Mouse (Mus musculus): Measurements from ENCODE around the gene Spata13. TPM values are rescaled to one million over a fixed set of nuclear protein-coding genes. Genes with fewer than 3 reads are reported as not detected.
A peak's percentile ranks its signal among the peaks of the same experiment; 100 is the strongest.

Spata13 gene
- 10 to 100 TPM; 23.6 to 28.3 TPM for total RNA-seq (2021)
- long read RNA-seq, full-length matches to known transcripts: 1 of 14 reads
- long read RNA-seq, partial matches to known transcripts: 9 of 14 reads
- long read RNA-seq, other reads (novel, unspliced or antisense): 4 of 14 reads

DNA sequence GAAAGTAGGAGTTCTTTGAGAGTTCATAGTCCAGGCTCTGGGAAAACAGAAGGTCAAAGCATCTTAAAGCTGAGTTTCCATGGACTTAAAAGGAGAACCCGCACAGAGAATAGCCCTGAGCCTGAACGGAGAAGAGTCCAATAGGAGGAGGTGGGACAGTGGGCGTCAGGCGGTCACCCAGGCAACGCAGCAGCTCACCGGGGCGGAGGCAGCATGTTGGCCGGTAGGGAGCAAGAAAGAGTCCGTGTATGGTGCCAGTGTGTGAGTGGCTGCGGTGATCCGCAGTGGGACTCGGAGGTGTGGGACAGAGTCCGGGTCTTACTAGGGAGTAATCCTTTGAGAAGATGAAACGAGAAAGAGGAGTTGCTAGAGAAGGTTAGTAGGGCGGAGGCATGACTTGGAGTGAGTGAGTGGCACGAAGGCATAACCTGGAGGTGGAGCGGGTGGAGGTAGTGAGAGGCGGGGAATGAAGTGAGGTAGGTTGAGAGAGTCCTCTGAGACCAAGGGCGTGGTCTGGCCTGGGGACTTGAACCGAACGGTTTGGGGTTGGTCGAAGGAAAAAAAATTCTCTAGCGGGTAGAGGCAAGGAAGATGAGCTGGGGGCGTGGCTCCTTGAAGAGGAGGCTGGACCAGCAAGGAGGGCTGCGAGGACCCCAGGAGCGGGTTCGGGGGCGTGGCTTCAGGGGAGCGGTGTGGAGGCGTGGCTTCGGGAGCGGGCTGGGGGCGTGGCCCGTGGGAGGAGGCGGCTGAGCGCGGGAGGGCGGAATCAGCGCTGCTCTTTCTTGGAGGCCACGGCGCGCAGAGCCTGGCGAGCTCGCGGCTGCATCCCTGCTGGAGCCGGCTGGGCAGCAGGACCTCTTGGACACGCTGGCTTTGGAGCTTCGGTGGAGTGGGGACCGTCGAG lies at the start of gene Spata13:
Spata13 (plus strand) TSS at position 41 of the 904 bp plus-strand sequence.
- peak; percentile 33 to 62 for DNase-seq (ENCODE audit: low spot score in 2 of 2)

DNA sequence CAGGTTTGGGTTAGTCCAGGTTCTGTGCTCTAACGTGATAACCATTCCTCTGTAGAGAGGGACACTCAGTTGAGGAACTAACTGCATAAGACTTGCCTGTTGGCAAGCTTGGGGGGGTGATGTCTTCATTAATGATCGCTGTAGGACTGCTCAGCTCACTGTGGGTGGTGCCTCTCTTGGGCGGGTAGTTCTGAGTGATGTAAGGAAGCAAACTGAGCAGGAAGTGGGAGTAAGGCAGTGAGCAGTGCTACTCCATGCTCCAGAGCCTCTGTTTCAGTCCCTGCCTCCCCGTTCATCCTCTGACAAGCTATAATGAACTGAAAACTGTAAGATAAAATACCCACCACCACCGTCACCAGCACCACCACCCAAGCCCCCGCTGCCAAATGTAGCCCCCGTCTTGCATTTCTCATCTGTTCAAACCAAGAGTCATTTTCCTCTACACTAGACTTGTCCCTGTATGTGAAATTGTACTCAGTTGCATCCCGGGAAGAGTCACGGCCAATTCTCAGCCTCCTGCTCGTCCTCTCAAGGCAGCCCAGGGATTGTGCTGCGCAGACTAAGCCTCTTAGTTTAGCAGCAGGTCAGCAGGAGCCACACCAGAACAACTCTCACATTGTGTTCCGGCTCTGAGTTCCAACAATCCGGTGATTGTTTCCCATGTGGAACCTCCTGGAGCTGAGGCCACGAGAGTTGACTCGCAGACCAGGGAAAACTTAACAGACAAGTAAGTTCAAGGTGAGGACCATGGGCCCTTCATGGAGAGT lies 46.9 kb upstream of the Spata13 start:
- peak in 1 of 2 experiments; percentile 8 for DNase-seq (ENCODE audit: low spot score in 2 of 2)

DNA sequence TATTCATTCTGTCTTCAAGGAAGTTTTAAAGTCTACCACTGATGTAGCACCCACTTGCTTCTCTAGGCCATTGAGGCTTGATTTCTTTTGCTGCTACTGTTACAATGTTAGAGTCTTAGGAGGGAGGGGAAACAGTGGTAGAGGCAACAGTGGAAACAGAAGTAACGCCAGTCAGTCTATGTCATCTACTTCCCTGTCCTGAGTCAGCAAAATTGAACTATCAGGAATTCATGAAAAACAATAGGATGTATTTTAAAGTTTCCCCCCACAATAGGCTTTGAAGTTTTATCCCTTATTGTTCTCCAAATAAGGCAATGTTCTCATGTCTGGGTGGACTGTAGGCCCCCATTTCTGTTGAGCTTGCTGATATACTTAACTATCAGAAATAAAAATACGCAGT lies 44.8 kb upstream of the Spata13 start:
- no peak for DNase-seq (ENCODE audit: low spot score in 2 of 2)

DNA sequence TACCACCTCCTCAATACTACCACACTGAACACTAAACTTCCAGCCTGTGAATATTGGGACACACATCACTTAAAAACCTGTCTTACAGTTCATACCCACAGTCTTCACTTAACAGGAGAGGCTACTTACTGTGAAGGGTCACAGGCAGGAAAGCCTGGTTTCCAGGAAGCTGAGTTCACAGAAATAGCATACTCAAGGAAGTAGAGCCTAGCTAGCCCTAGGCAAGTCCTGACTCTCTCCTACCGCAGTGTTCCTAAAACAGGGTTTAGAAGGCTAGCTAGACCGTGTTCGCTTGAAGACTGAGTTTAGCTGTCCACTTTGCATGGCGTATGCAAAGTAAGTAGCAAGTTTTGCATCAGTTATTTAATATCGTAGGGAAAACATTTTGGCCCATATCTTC lies 41.5 kb upstream of the Spata13 start:
- DNase-seq (ENCODE audit: low spot score in 2 of 2): no peak

DNA sequence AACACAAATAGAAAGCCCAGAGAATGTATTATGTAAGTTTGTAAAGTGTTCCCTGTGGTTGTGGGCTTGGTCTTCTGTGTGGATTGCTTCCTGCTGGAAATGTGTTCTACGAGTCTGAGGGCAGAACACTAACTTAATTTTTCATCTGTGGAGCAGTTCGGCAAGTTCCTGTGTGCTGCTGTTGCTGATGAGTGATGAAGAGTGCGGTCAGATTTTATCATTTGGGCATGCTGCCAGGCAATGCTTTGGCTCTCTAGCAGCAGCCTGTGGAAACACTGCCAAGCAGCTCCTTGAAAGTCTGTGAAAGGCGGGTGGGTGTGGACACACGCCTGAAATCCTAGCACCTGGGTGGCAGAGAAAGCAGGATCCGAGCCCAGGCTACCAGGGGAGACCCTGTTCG lies 41.0 kb upstream of the Spata13 start:
- DNase-seq (ENCODE audit: low spot score in 2 of 2): peak in 1 of 2 experiments; percentile 39

DNA sequence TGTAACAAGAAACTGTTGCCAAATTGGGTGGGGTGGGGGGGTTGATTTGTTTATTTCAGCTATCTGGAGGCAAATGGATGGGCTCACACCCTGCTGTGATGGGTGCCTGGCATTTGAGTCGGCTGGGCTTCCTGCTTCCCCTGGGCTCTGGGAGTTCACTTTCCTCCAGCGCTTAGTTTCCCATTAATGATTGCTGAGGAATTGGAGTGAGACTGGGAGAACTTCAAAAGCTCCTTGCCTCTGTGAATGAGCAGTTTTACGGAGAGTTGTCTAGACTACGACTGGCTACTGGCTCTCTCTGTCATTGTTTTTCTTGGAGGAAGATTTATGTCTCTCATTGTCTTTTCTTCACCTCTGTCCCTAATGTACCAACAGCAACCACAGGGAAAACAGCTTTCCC lies 36.2 kb upstream of the Spata13 start:
- DNase-seq (ENCODE audit: low spot score in 2 of 2): no peak

DNA sequence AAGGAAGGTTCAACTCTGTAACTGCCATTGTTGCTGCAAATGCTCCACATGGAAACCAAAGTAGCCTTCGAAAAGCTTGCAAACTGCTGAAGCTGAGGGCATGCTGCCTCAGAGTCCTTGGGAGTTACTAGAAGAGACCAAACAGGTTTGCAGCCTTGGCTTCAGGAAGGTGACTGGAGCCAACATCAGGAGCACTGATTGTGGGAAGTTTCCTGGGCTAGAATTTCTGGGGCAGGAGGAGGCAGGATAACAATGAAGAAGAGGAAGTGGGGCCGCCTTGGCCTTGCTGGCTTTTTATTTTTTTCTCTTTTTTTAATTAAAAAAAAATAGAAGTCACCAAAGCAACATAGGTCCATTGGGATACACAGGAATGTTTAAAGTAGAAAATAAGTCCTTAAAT lies 34.8 kb upstream of the Spata13 start:
- no peak for DNase-seq (ENCODE audit: low spot score in 2 of 2)

DNA sequence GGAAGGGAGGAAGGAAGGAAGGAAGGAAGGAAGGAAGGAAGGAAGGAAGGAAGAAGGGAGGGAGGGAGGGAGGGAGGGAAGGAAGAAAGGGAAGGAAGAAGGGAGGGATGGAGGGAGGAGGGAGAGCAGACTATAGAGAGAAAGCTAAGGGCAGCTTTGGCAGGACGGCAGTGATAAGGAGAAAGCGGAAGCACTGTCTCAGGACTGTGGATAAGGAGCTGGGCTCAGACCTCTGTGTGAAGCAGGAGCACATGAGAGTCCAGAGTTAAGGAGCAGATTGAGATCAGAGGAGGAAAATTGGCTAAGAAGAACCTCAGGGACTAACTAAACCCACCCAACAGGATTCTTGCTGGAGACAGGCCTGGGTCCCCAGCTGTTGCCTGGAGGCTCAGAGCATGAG lies 28.2 kb upstream of the Spata13 start:
- DNase-seq (ENCODE audit: low spot score in 2 of 2): no peak

DNA sequence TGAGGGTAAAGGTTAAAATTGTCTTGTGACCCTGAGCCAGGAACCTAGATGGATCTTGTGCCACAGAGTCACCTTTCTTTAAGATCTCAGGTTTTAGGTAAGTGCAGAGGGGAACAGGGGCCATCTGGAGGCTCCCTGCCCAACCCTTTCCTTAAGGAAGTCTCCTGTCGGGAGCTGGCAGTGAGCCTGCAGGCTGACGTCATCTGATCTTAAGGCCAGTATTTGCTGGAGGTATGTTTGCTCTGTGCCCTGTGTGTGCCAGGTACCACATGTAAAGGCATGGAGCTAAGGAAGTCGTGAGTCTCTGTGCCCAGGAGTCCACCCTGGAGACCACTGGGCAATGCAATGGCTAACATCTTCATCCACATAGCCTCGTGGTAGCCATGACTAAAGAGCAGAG lies 27.6 kb upstream of the Spata13 start:
- DNase-seq (ENCODE audit: low spot score in 2 of 2): no peak

DNA sequence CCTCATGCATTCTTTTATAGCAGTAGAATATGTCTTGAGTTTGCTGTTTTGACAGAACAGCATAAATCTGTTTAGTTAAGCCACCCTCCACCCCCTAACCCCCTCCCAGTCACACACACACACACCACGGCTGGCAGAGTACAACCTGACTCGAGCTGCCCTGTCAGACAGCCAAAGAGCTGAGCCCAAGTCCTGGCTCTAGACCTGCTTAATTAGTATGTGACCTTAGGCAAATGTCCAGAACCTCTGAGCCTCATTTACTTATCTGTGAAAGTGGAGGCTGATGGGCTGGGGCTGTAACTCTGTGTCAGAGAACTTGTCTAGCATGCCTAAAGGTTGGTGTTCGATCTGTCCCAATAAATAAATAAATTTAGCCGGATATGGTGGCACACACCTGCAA lies 26.1 kb upstream of the Spata13 start:
- no peak for DNase-seq (ENCODE audit: low spot score in 2 of 2)

DNA sequence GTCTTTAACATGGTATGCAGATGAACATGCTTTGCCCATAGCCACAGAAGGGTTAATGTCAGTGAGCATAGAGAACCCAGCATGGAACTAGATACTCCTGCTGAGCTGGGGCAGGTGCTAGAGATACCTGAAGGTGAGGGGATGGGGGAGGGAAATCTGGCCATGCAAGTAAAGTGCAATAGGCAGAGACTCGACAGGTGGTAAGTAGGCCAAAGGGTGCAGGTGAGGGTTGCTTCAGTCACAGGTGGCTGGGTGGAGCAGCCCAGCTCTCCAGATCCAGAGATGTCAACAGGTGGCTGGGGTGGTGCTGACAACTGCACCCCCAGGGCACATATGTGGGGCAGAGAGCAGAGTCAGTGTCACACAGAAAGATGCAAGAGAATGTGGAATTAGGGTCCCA lies 24.6 kb upstream of the Spata13 start:
- no peak for DNase-seq (ENCODE audit: low spot score in 2 of 2)

DNA sequence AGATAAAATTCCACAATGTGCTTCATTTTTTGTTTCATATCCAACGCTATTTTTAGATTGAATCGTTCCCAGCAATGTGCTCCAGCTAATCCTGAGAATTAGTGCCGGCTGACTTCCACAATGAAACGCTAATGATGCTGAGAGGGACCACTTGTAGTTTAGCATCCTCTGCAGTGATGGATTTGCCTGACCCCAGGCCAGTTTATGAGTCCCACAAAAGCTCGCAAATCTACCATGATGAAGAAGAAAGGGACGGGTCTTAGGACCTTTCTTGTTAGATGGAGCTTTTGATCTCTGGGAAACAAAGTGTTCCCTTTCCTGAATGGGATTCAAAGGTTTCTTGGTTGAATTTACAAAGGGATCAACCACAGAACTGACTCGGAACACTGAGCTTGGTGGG lies 21.1 kb upstream of the Spata13 start:
- DNase-seq (ENCODE audit: low spot score in 2 of 2): no peak

DNA sequence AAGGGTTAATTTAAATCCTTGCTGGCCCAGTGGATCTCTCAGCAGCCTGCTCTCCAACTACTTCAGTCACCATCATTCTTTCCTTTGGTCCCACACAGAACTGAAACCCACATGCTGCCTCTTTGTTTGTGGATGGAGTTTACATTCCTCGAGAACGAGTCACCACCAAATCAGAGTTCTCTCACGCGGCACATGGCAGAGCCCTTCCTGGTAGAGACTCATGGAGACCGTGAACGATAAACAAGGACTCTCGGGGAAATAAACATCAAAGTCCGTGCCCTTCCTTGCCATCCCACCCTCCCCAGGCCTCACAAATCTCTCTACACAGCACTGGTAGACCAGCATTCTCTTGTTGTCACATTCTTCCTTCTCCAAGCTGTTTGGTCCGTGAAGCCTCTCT lies 12.7 kb upstream of the Spata13 start:
- DNase-seq (ENCODE audit: low spot score in 2 of 2): no peak

DNA sequence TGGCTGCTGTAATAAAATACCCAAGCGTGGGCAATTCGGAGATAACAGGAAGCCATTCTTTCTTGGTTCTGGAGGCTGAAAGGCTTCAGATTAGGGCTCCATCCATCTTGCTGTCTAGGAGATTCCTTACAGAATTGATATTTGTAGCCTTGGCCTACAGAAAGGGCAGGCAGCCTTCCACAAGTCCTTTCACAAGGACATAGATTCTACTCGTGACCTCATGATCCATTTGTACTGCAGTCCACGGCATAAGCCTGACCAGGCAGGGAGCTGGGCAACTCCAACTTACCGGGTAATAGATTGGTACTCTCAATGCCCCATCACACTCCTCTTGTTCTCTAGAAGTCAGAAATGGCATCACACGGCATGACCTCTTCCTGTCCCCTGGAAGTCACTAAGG lies 8.3 kb upstream of the Spata13 start:
- no peak for DNase-seq (ENCODE audit: low spot score in 2 of 2)

DNA sequence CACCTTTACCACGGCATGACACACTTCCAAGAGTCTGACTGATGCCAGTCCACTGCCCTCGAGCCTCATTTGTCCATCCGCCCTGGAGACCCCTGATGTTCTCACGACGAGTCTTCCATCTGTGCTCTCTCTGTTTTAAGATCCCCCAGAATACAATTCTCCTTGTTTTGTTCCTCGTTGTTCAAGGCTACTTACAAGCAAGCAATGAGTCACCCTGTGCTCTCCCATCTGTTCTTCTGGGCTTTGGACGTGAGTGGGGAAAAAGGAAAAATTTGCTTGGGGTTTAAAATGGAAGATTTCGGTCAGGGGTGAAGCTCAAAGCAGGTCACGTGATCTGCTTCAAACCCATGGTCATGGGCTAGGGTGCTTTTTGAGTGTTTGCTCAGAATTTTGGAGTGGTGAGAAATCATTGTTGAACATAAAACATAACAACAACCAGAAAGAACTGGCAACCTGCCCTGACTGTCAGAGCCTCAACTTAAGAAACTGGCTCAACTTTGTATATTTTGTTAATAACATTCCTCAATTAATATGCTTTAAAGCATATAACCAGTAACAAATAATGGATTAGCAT lies 3.8 kb upstream of the Spata13 start:
- no peak for DNase-seq (ENCODE audit: low spot score in 2 of 2)

DNA sequence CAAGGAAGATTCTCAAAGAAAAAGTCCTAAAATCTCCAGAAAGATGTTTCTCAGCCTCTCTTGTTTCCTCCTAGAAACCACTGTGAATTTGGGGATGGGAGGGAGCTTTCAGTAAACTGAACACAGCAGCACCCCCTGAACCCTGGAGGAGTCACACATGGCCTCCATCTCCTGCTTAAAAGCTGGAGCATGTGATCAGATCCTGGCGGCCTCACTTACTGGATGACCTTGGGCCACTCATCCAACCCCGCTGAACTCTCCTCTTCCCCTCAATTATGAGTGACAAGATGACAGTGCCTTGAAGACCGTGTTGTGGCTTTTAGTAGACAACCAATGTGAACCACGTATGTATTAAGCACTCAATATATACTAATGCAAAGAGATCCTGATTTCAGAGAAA lies 2.8 kb upstream of the Spata13 start:
- no peak for DNase-seq (ENCODE audit: low spot score in 2 of 2)

DNA sequence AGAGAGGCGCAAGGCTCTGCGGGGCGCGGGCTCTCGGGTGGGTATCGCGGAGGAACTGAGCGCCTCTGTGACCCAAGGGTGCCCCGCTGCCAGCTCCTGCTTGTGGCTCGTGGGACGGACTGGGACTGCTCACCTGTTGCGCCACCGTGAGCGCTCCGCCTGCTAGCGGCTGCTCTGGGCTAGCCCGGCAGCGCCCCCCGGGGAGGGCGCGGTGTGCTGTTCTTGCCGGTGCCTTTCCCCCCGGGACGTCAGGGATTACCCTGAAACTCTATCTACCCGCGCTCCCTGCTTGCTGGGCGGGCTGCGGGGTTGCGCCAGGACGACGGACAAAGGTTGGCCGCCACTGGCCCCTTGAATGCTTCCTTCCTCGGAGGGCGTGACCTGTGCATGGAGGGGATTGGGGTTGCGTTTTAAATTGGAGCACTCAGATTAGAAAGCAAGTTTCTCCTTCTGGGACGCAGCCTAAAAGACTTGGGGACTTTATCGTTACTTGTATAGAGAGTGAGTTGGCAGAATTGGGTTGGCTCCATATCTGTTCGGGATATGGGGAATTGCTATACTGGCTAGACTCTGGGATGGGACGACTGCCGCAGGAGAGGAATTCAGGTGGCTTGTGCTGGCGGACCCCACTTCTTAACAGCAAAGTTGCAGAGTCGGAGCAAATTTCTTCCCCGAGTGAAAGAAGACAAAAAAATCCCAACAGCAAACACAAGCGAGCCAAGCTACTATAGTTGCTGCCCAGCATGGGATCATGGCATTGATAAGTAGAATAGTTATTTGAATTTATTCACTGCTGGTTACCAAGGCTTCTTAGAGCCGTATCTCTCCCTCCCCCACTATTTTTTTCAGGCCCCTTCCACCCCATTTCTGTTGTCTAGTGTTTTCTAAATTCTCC lies 1.3 kb downstream of the Spata13 start:
- DNase-seq (ENCODE audit: low spot score in 2 of 2): no peak

DNA sequence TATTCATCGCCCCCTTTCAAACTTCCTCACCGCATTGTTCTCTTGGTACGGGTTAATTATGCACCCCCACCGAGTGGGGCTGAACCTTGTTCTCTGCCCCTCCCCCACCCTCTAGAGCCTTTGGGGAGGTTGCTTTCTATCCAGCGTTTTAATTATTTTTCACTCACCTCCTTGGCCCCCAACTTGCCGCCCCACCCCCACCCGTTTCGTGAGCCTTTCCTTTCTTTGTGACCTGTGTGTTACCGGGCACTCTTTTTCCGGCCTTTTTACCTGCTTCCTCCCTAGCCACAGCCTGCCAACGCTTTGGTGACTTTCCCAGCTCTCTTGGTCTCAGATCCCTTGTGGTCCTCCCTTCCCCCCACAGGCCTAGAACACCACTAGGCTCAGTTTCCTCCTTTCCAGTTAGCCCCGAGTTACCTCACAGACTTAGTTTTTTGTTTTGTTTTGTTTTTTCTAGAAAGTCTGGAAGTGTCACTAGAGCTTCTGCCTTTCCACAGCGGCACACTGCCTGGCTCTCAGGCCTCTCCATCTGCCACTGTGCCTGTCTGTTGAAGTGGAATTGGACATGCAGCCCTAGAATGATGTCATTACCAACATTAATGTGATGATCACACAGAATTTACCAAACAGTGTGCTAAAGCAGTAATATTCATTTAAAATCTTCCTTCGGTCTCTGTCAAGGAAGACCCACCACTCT lies 2.3 kb downstream of the Spata13 start:
- DNase-seq (ENCODE audit: low spot score in 2 of 2): no peak

DNA sequence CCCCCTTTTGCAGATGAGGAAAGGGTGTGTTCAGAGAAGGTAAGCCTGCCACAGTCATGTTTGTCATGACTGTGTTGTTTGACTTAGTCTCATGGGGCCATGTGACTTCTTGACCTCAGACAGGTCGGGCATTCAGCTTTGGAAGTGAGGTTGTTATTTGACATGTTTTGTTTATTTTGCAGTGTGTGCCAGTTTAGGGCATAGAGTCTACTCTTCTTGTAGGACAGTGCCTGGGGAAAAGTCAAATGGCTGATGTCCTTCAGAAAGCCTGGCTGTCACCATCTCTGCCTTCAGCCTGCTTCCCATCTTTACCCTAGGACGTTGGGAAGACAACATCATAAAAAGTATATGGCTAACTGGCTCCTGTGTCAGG lies 2.8 kb downstream of the Spata13 start:
- no peak for DNase-seq (ENCODE audit: low spot score in 2 of 2)

DNA sequence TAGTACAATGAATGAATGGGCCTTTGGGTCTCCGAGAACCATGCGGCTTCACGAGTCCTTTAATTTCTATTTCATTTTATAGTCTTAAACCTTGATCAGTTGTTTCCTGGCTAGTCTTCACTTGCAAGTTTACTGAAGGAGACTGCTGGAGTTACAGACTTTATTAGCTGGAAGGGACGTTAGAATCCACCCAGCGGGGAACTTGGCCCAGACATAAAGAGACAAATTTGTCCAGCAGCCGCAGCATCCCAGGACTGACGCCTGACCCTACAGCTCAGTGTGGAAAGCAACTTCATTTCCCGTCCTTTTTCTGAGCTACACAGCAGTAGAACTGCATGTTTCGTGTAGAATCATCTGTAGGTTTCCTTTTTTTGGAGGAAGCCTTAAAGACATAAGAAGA lies 3.2 kb downstream of the Spata13 start:
- DNase-seq (ENCODE audit: low spot score in 2 of 2): no peak

Measured in layer of hippocampus, adult 18-20 months (tissue).